ENCODE assay signal across 8 mouse cellular contexts in genomic region chr2:34904849-34905542, GRCm38 (mm10). TPM values are rescaled to one million over a fixed set of nuclear protein-coding genes. Genes with fewer than 3 reads are reported as not detected.
DNase-seq lines count a peak whose midpoint lies in the region; ATAC-seq and TF ChIP-seq lines count a peak whose summit lies in the region.

No protein-coding gene starts in this region.

- no peak for TF ChIP-seq CTCF in E14TG2a.4 (conservative IDR thresholded peaks at IDR 0.05; ENCODE audit: low read length)
- TF ChIP-seq CTCF in heart, postnatal 0 days (IDR thresholded peaks at IDR 0.05; ENCODE audit: low read depth) = no peak
- no peak for TF ChIP-seq CTCF in testis, adult 2 months (IDR thresholded peaks at IDR 0.05; ENCODE audit: control insufficient read depth, insufficient read depth, insufficient replicate concordance, low read depth, low read length)

- peak; percentile 98 for ATAC-seq in forebrain, embryonic 12.5 days (ENCODE audit: low FRiP score)
- peak; percentile 96 for ATAC-seq in heart, postnatal 0 days (ENCODE audit: insufficient read depth, low read depth)
- peak; percentile 94 for ATAC-seq in liver, embryonic 16.5 days (ENCODE audit: low read depth)
- peak; percentile 97 for ATAC-seq in neural tube, embryonic 13.5 days (ENCODE audit: low read depth)

- DNase-seq in c-Kit-positive CD71-positive TER-119-positive erythroid progenitor cells, embryonic 14.5 days (ENCODE audit: low spot score) = peak; percentile 100
- peak; percentile 99 for DNase-seq in heart, postnatal 0 days (ENCODE audit: low spot score)
- peak; percentile 99 to 100 for DNase-seq in kidney, postnatal 4 days

- H3K9ac ChIP-seq in forebrain, embryonic 12.5 days = peak overlapping the region; percentile 29; the same call in 1 of the 2 replicates
- H3K9ac ChIP-seq in heart, postnatal 0 days (replicated peaks; ENCODE audit: low read depth, low read length) = 0 out of 2 replicates have a peak overlapping the region, but pooled peaks have one; percentile 11
- peak overlapping the region; percentile 67 for H3K9ac ChIP-seq in liver, embryonic 16.5 days (ENCODE audit: low read depth, low read length)
- H3K9ac ChIP-seq in neural tube, embryonic 13.5 days = peak overlapping the region; percentile 53; the same call in 1 of the 2 replicates

- H3K36me3 ChIP-seq in E14TG2a.4 (ENCODE audit: insufficient read depth, low read length) = 0 out of 2 replicates have a peak, but pooled peaks cover 4% of the 10 kb centered on the region
- peaks cover 6% of the 10 kb centered on the region; the same call in 1 of the 2 replicates for H3K36me3 ChIP-seq in forebrain, embryonic 12.5 days (replicated peaks)
- no peaks in the 10 kb centered on the region for H3K36me3 ChIP-seq in heart, postnatal 0 days (replicated peaks; ENCODE audit: control insufficient read depth, insufficient read depth, low read length)
- H3K36me3 ChIP-seq in liver, embryonic 16.5 days (ENCODE audit: control insufficient read depth, insufficient read depth) = peaks cover 3% of the 10 kb centered on the region; the same call in 1 of the 2 replicates
- H3K36me3 ChIP-seq in neural tube, embryonic 13.5 days = no peaks in the 10 kb centered on the region
- no peaks in the 10 kb centered on the region for H3K36me3 ChIP-seq in testis, adult 2 months (ENCODE audit: control insufficient read depth, insufficient read depth, low read length)

- WGBS in forebrain, embryonic 12.5 days = under 1% methylated on average over 34 of the region's 34 CpGs
- 1% methylated on average over 34 of the region's 34 CpGs for WGBS in heart, postnatal 0 days
- under 1% methylated on average over 34 of the region's 34 CpGs for WGBS in liver, embryonic 16.5 days (ENCODE audit: insufficient replicate concordance)
- WGBS in neural tube, embryonic 13.5 days = under 1% methylated on average over 34 of the region's 34 CpGs

- peak; percentile 52; the same call in 1 of the 2 replicates for TF ChIP-seq POLR2A in testis, adult 2 months (IDR thresholded peaks at IDR 0.05; ENCODE audit: control insufficient read depth, low read depth, low read length)

- no peaks in the 10 kb centered on the region for H3K9me3 ChIP-seq in E14TG2a.4 (ENCODE audit: low read length)
- H3K9me3 ChIP-seq in forebrain, embryonic 12.5 days = no peaks in the 10 kb centered on the region
- no peaks in the 10 kb centered on the region for H3K9me3 ChIP-seq in heart, postnatal 0 days (replicated peaks; ENCODE audit: control insufficient read depth, low read length)
- H3K9me3 ChIP-seq in liver, embryonic 16.5 days (replicated peaks; ENCODE audit: control insufficient read depth, low read length) = no peaks in the 10 kb centered on the region
- no peaks in the 10 kb centered on the region for H3K9me3 ChIP-seq in neural tube, embryonic 13.5 days

- H3K4me1 ChIP-seq in E14TG2a.4 (replicated peaks; ENCODE audit: low read depth, low read length) = peaks cover 25% of the 10 kb centered on the region
- peaks cover 16% of the 10 kb centered on the region for H3K4me1 ChIP-seq in forebrain, embryonic 12.5 days
- peaks cover 11% of the 10 kb centered on the region for H3K4me1 ChIP-seq in heart, postnatal 0 days (ENCODE audit: control insufficient read depth, insufficient read depth)
- H3K4me1 ChIP-seq in liver, embryonic 16.5 days (ENCODE audit: control insufficient read depth, low read depth, low read length) = peaks cover 33% of the 10 kb centered on the region
- peaks cover 15% of the 10 kb centered on the region for H3K4me1 ChIP-seq in neural tube, embryonic 13.5 days (replicated peaks)
- H3K4me1 ChIP-seq in testis, adult 2 months (ENCODE audit: control insufficient read depth, insufficient read depth, low read length) = peaks cover 19% of the 10 kb centered on the region

- no peak for TF ChIP-seq EP300 in heart, postnatal 0 days (IDR thresholded peaks at IDR 0.05; ENCODE audit: low read depth)

- H3K27me3 ChIP-seq in E14TG2a.4 (ENCODE audit: insufficient read depth, low read length) = peaks cover 12% of the 10 kb centered on the region
- peaks cover 7% of the 10 kb centered on the region; the same call in 1 of the 2 replicates for H3K27me3 ChIP-seq in forebrain, embryonic 12.5 days
- H3K27me3 ChIP-seq in heart, postnatal 0 days (ENCODE audit: control insufficient read depth, insufficient read depth, low read length) = no peaks in the 10 kb centered on the region
- H3K27me3 ChIP-seq in liver, embryonic 16.5 days (ENCODE audit: control insufficient read depth, insufficient read depth, low read depth, low read length) = no peaks in the 10 kb centered on the region
- H3K27me3 ChIP-seq in neural tube, embryonic 13.5 days = no peaks in the 10 kb centered on the region
- H3K27me3 ChIP-seq in testis, adult 2 months (ENCODE audit: control insufficient read depth, insufficient read depth, low read length) = no peaks in the 10 kb centered on the region

- peak overlapping the region; percentile 46 for H3K27ac ChIP-seq in forebrain, embryonic 12.5 days
- H3K27ac ChIP-seq in heart, postnatal 0 days (ENCODE audit: low read depth) = peak overlapping the region; percentile 52
- peak overlapping the region; percentile 79 for H3K27ac ChIP-seq in liver, embryonic 16.5 days (ENCODE audit: low read length)
- H3K27ac ChIP-seq in neural tube, embryonic 13.5 days (replicated peaks) = peak overlapping the region; percentile 79
- H3K27ac ChIP-seq in testis, adult 2 months (ENCODE audit: control insufficient read depth, insufficient read depth, low read depth, low read length) = no peak overlapping the region

- peak overlapping the region; percentile 65 for H3K4me3 ChIP-seq in E14TG2a.4 (replicated peaks; ENCODE audit: low read length)
- peak overlapping the region; percentile 32 for H3K4me3 ChIP-seq in forebrain, embryonic 12.5 days (replicated peaks)
- H3K4me3 ChIP-seq in heart, postnatal 0 days (ENCODE audit: low read depth, low read length) = peak overlapping the region; percentile 31
- H3K4me3 ChIP-seq in liver, embryonic 16.5 days (ENCODE audit: low read depth, low read length) = peak overlapping the region; percentile 64
- peak overlapping the region; percentile 39 for H3K4me3 ChIP-seq in neural tube, embryonic 13.5 days
- H3K4me3 ChIP-seq in testis, adult 2 months (ENCODE audit: control insufficient read depth, low read depth, low read length) = peak overlapping the region; percentile 82

- H3K4me2 ChIP-seq in forebrain, embryonic 12.5 days = peak overlapping the region; percentile 56
- peak overlapping the region; percentile 63 for H3K4me2 ChIP-seq in heart, postnatal 0 days (ENCODE audit: low read depth, low read length)
- peak overlapping the region; percentile 96 for H3K4me2 ChIP-seq in liver, embryonic 16.5 days (ENCODE audit: low read depth, low read length)
- H3K4me2 ChIP-seq in neural tube, embryonic 13.5 days = peak overlapping the region; percentile 61

RNA-seq across cellular contexts. Expression of gene Phf19, which starts 8.8 kb away (rescaled TPM):
- 3.9 and 6.1 TPM in 2 replicates for polyA plus RNA-seq in forebrain, embryonic 12.5 days (2016; fragmentation: Nextera tagmentation; extraction: Ambion mirVana)
- 2.4 and 5.7 TPM in 2 replicates for total RNA-seq in heart, postnatal 0 days (2014; rRNA removed; ENCODE audit: low replicate concordance)
- 1.0 and 1.6 TPM in 2 replicates for polyA plus RNA-seq in heart, postnatal 0 days (2015; fragmentation: Nextera tagmentation; extraction: Ambion mirVana)
- polyA plus RNA-seq in liver, embryonic 16.5 days (2015; fragmentation: Nextera tagmentation; extraction: Ambion mirVana) = 1.3 and 1.7 TPM in 2 replicates
- 1.8 TPM in 2 replicates for polyA plus RNA-seq in neural tube, embryonic 13.5 days (2015; fragmentation: Nextera tagmentation; extraction: Ambion mirVana)
- polyA plus RNA-seq in testis, adult 2 months (2012; rRNA removed) = 0.21 and 0.91 TPM in 2 replicates

RNA-seq across cellular contexts. Expression of gene Psmd5, which starts 30.2 kb away (rescaled TPM):
- polyA plus RNA-seq in forebrain, embryonic 12.5 days (2016; fragmentation: Nextera tagmentation; extraction: Ambion mirVana) = 97.9 and 110 TPM in 2 replicates
- 16.5 and 28.6 TPM in 2 replicates for total RNA-seq in heart, postnatal 0 days (2014; rRNA removed; ENCODE audit: low replicate concordance)
- polyA plus RNA-seq in heart, postnatal 0 days (2015; fragmentation: Nextera tagmentation; extraction: Ambion mirVana) = 37.2 and 37.9 TPM in 2 replicates
- polyA plus RNA-seq in liver, embryonic 16.5 days (2015; fragmentation: Nextera tagmentation; extraction: Ambion mirVana) = 63.5 and 65.3 TPM in 2 replicates
- polyA plus RNA-seq in neural tube, embryonic 13.5 days (2015; fragmentation: Nextera tagmentation; extraction: Ambion mirVana) = 87.4 and 90.4 TPM in 2 replicates
- polyA plus RNA-seq in testis, adult 2 months (2012; rRNA removed) = 7.3 and 8.0 TPM in 2 replicates

RNA-seq across cellular contexts. Expression of gene Cutal, which starts 30.8 kb away (rescaled TPM):
- not detected in 2 replicates for polyA plus RNA-seq in forebrain, embryonic 12.5 days (2016; fragmentation: Nextera tagmentation; extraction: Ambion mirVana)
- 0.19 TPM in 1 of 2 replicates, not detected in the other for total RNA-seq in heart, postnatal 0 days (2014; rRNA removed; ENCODE audit: low replicate concordance)
- 0.25 and 0.32 TPM in 2 replicates for polyA plus RNA-seq in heart, postnatal 0 days (2015; fragmentation: Nextera tagmentation; extraction: Ambion mirVana)
- polyA plus RNA-seq in liver, embryonic 16.5 days (2015; fragmentation: Nextera tagmentation; extraction: Ambion mirVana) = 9.5 and 11.6 TPM in 2 replicates
- polyA plus RNA-seq in neural tube, embryonic 13.5 days (2015; fragmentation: Nextera tagmentation; extraction: Ambion mirVana) = 0.21 and 0.30 TPM in 2 replicates
- 0.12 and 3.8 TPM in 2 replicates for polyA plus RNA-seq in testis, adult 2 months (2012; rRNA removed)

RNA-seq across cellular contexts. Expression of gene Traf1, which starts 56.6 kb away (rescaled TPM):
- 0.37 and 0.45 TPM in 2 replicates for polyA plus RNA-seq in forebrain, embryonic 12.5 days (2016; fragmentation: Nextera tagmentation; extraction: Ambion mirVana)
- 0.23 and 0.73 TPM in 2 replicates for total RNA-seq in heart, postnatal 0 days (2014; rRNA removed; ENCODE audit: low replicate concordance)
- polyA plus RNA-seq in heart, postnatal 0 days (2015; fragmentation: Nextera tagmentation; extraction: Ambion mirVana) = 1.1 TPM in 2 replicates
- 0.08 and 0.13 TPM in 2 replicates for polyA plus RNA-seq in liver, embryonic 16.5 days (2015; fragmentation: Nextera tagmentation; extraction: Ambion mirVana)
- 1.7 and 2.9 TPM in 2 replicates for polyA plus RNA-seq in neural tube, embryonic 13.5 days (2015; fragmentation: Nextera tagmentation; extraction: Ambion mirVana)
- 6.5 and 9.4 TPM in 2 replicates for polyA plus RNA-seq in testis, adult 2 months (2012; rRNA removed)

Comparison
In these comparisons a context has a peak if more than half of its experiments do, and no peak if none do; other contexts are left out.
1. H3K4me3 ChIP-seq: peak in every context shown above with its lines; median percentile 82 in testis, adult 2 months; 65 in E14TG2a.4; 64 in liver, embryonic 16.5 days; 39 in neural tube, embryonic 13.5 days; 32 in forebrain, embryonic 12.5 days; 31 in heart, postnatal 0 days.
2. H3K9ac ChIP-seq: peak in every context shown above with its lines; median percentile 67 in liver, embryonic 16.5 days; 53 in neural tube, embryonic 13.5 days; 29 in forebrain, embryonic 12.5 days; 11 in heart, postnatal 0 days.